Mouse (Mus musculus): ENCODE measurements around the gene Prickle4.

DNA sequence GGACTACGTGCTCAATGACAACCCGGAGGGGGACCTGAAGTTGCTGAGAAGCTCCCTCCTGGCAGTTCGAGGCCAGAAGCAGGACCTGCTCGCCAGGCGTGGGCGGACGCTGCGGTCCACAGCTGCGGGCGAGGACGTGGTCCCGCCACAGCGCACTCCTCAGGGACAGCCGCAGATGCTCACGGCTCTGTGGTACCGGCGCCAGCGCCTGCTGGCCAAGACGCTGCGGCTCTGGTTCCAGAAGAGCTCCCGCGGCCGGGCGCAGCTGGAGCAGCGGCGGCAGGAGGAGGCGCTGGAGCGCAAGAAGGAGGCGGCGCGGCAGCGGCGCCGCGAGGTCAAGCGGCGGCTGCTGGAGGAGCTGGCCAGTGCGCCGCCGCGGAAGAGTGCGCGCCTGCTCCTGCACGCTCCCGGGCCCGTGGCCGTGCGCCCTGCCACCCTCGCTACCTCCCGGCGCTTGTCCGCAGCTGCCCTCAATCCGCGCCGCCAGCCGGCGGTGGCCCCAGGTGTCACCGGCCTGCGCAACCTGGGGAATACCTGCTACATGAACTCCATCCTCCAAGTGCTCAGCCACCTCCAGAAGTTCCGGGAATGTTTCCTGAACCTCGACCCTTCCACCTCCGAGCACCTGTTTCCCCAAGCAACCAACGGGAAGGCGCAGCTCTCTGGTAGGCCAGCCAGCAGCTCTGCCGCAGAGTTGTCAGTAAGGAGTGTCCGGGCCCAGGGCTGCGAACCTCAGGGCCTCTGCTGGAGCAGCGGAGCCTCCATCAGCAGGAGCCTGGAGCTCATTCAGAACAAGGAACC is 22.0 kb downstream of the Prickle4 start:
- no peak for TF ChIP-seq CTCF (IDR thresholded peaks at IDR 0.05; ENCODE audit: extremely low read depth, insufficient read length, insufficient replicate concordance, low read depth, low read length)
- no peak for TF ChIP-seq POLR2A (IDR thresholded peaks at IDR 0.05; ENCODE audit: low read depth, low read length)
